Mouse (Mus musculus) liver, embryonic 14.5 days (tissue): Measurements from ENCODE around the gene Armh4.

Source experiments
- CTCF ChIP-seq: IDR thresholded peaks from 2 replicates; pipeline ENCODE4 v1.5.1; 2016; ENCODE audit warnings: antibody characterized with exemption, low read depth, control low read depth
- EP300 ChIP-seq: IDR thresholded peaks from 2 replicates; pipeline ENCODE4 v1.6.1; 2016; ENCODE audit warnings: antibody characterized with exemption, low read depth

GRCm38 (mm10) chr14:49637422-49637821 is 145.8 kb downstream of the Armh4 start:
- no peak for TF ChIP-seq EP300
- TF ChIP-seq CTCF: no peak
